Mouse (Mus musculus) heart, postnatal 25 days (tissue): Measurements from ENCODE around the gene Hnrnpll. TPM values are rescaled to one million over a fixed set of nuclear protein-coding genes. Genes with fewer than 3 reads are reported as not detected.

ENCODE experiments used
- total RNA-seq, 2 experiments: library from RNA; stranded (reverse); gene quantifications; 2 replicates each; pipeline ENCODE4 v1.2.3; 2021

Hnrnpll gene
- total RNA-seq, 2 experiments from 2014 or later: 21.0 to 22.3 TPM

Other genes with a start within 250 kb of the Hnrnpll start
- gene Atl2, start 166.2 kb downstream of the Hnrnpll start, total RNA-seq: 10 to 100 TPM; 27.8 to 34.0 TPM
- gene Galm, start 65.1 kb upstream of the Hnrnpll start, total RNA-seq: 10 to 100 TPM; 14.1 to 14.5 TPM
- 10 to 100 TPM; 36.9 to 41.9 TPM for gene Srsf7, start 145.0 kb upstream of the Hnrnpll start, total RNA-seq
- not detected for gene Ttc39d, start 145.1 kb upstream of the Hnrnpll start, total RNA-seq
- gene Gemin6, start 162.1 kb upstream of the Hnrnpll start, total RNA-seq: 1 to 10 TPM; 3.1 to 4.0 TPM
- gene Morn2, start 227.9 kb upstream of the Hnrnpll start, total RNA-seq: 10 to 100 TPM; 14.8 to 16.0 TPM
- gene Dhx57, start 228.1 kb upstream of the Hnrnpll start, total RNA-seq: 1 to 10 TPM; 6.0 to 6.5 TPM
- gene Arhgef33, start 245.1 kb upstream of the Hnrnpll start, total RNA-seq: not detected